Mouse (Mus musculus) hematopoietic stem cell, adult 5-6 weeks (primary cell): ENCODE data around the gene Taar7b. TPM values are rescaled to one million over a fixed set of nuclear protein-coding genes. Genes with fewer than 3 reads are reported as not detected.

Experiments
- ATAC-seq, 2 experiments: fragments of 125-278 bp in 1 of 2; replicated peaks in 1 of 2; 2 replicates each; pipeline ENCODE4 v1.8.0; 2016 to 2017; ENCODE audit warnings: inconsistent platforms in 2 of 2, mild to moderate bottlenecking in 2 of 2, moderate number of reproducible peaks in 2 of 2, low read depth in 1 of 2, moderate TSS enrichment in 1 of 2; ENCODE audit not compliant: low FRiP score in 2 of 2, poor library complexity in 2 of 2, severe bottlenecking in 2 of 2, insufficient read depth in 1 of 2, low TSS enrichment in 1 of 2
- total RNA-seq: library from RNA; stranded (forward); fragments of 172-1452, 232-1000 nt; gene quantifications from 2 replicates; pipeline ENCODE4 v1.2.3, GENCODE M21; 2017

Gene Taar7b
- total RNA-seq: not detected in 2 replicates

- ATAC-seq: no peak
Measured at GRCm38 (mm10) chr10:23999639-24000038, at the start of gene Taar7b. TSS of gene Taar7b (plus strand) at chr10:23999939.

GRCm38 (mm10) chr10:23951714-23952113, 48.0 kb upstream of the Taar7b start:
- no peak for ATAC-seq

DNA sequence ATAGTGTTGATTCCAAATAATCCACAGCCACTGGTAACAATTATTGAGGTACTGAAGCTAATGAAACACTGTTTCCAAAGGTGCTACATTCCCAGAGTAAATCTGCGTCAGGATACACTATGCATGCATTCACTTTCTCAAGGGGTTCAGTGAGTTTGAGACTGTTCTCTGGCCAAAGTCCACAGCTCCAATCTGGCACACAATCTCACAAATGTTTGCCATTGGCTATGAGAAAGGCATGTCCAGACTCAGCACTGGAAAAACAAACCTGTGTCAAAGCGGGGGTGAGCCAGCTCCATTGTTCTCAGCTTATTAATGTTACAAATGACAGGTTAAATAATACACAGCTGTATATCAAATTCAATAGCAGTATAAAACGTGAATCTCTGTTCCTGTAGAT, 40.7 kb upstream of the Taar7b start:
- ATAC-seq: no peak

GRCm38 (mm10) chr10:23960444-23960915, 39.3 kb upstream of the Taar7b start, which contains the start of gene Taar4:
TSS of gene Taar4 (plus strand) at chr10:23960494.
- ATAC-seq: peak; percentile 56 to 59

DNA sequence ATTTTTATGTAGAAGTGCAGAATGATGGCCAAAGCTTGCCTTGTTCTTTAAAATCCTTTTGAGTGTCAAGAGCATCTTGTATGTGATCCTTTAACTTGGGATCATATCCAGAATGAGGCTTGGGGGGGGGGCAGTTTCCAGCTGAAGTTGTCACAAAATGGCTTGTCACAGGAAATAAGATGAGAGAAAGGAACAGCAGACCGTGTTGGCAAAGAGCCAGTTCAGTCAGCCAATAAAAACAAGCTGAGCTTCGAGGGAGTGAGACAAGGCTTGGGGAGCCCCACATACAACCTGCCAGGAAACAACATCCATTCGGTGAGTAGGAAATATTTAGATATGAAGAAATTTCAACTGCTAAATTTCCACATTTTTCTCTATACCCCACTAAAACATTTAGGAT, 36.3 kb upstream of the Taar7b start:
- ATAC-seq: no peak

DNA sequence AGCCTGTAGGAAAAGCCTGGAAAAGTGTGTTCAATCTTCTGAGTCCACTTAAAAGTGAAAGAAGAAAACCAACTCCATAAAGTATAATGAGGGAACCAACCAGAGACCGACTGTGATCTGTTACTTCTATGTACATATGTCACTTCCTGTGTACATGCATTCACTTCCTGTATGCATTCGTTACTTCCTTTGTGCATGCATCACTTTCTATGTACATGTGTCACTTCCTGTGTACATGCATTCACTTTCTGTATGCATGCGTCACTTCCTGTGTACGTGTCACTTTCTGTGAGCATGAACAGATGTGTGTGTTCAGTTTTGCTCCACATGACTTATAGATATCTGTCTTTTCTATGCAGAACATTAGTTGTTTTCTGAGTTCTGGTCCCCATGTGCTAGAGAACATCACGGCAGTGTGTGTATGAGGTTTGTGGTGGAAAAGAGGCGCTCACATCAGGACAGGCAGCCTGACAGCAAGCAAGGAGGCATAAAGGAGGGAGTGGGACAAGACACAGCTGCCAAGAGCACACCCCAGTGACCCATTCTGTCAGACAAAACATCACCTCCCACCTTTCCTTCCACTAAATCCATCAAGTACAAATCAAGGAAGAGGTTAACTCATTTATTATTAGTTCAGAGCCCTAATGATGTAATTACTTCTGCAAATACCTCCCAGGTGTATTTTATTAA, 34.7 kb upstream of the Taar7b start:
- 0 out of 4 replicates have a peak, but pooled peaks of 1 of the 2 experiments have one; percentile 10 for ATAC-seq

GRCm38 (mm10) chr10:23970656-23971165, 29.0 kb upstream of the Taar7b start, which contains the start of gene Taar5:
TSS of gene Taar5 (plus strand) at chr10:23970706.
- ATAC-seq: no peak

- no peak for ATAC-seq
Measured at GRCm38 (mm10) chr10:23971256-23971655, 28.5 kb upstream of the Taar7b start.

- ATAC-seq: no peak
Measured at GRCm38 (mm10) chr10:23977958-23978357, 21.8 kb upstream of the Taar7b start.

DNA sequence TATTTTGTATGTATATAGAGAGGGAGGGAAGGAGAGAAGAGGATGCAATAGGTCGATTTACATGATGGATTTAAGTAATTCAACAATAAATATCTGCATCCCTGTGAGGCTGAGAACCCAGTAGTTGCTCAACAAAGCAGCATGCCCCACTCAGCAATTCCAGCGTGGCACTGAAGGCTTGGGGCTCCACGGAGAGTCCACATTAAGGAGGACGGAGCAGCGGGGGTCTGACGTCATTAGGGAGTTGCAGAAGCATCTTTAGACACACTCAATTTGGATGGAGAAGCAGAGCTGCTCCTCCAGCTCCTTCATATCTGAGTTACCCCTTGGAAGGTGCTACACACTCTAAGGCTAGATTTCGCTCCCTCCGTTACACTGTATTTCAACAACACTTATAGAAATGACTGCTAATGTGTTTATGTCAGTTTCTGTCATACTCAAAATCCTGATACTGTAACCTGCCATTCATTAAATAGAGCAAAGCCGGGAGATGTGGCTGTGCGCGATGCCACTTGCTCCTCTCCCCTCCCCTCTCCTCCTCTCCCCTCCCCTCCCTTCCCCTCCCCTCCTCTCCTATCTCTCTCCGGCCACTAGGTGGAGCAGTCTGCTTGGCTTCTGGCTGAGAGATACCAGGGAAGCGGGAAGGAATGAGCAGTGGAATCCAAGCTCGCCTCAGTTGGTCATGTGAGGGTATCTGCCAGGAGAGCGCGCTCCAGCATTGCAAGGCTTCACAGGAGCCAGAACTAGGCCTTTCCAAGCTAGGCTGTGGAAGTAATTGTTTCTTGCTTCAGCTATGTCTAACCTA, 20.6 kb upstream of the Taar7b start:
- peak; percentile 78 to 86 for ATAC-seq

- no peak for ATAC-seq
Measured at GRCm38 (mm10) chr10:23985546-23985945, 14.2 kb upstream of the Taar7b start, which contains the start of gene Taar6. TSS of gene Taar6 (minus strand) at chr10:23985646.

GRCm38 (mm10) chr10:23986419-23986818, 13.3 kb upstream of the Taar7b start:
- ATAC-seq: peak; percentile 62 to 81; a peak in 3 of 4 replicates

GRCm38 (mm10) chr10:23993381-23993780, 6.4 kb upstream of the Taar7b start, which contains the start of gene Taar7a:
TSS of gene Taar7a (minus strand) at chr10:23993481.
- no peak for ATAC-seq

GRCm38 (mm10) chr10:24006442-24006841, 6.7 kb downstream of the Taar7b start:
- no peak for ATAC-seq

GRCm38 (mm10) chr10:24007034-24007433, 7.3 kb downstream of the Taar7b start:
- no peak for ATAC-seq

- ATAC-seq: no peak
Measured at GRCm38 (mm10) chr10:24008143-24008542, 8.4 kb downstream of the Taar7b start.

GRCm38 (mm10) chr10:24026922-24027321, 27.2 kb downstream of the Taar7b start, which contains the start of gene Taar7d:
TSS of gene Taar7d (plus strand) at chr10:24027222.
- ATAC-seq: no peak

DNA sequence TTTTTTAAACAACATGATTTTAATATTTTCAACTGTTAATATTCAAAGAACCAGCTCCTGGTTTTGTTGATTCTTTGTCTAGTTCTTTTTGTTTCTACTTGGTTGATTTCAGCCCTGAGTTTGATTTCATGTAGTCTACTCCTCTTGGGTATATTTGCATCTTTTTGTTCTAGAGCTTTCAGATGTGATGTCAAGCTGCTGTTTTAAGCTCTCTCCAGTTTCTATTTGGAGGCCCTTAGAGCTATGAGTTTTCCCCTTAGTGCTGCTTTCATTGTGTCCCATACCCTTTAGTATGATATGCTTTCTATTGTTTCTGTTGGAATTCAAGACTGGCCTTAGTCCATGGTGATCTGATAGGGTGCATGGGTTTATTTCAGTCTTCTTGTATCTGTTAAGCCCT, 31.6 kb downstream of the Taar7b start:
- no peak for ATAC-seq
